Mouse (Mus musculus) heart, adult 2 months (tissue): ENCODE measurements around the gene Crtc3.

Experiments used
- CTCF ChIP-seq: fragments of 200-600 bp; IDR thresholded peaks from 2 replicates; pipeline ENCODE4 v1.8.1; 2022; ENCODE audit warnings: antibody characterized with exemption, mild to moderate bottlenecking, moderate library complexity
- EP300 ChIP-seq: fragments of 200-500 bp; IDR thresholded peaks from 2 replicates; pipeline ENCODE4 v1.6.1; 2011; ENCODE audit warnings: low read depth, low read length, control low read depth; ENCODE audit not compliant: insufficient read depth

DNA sequence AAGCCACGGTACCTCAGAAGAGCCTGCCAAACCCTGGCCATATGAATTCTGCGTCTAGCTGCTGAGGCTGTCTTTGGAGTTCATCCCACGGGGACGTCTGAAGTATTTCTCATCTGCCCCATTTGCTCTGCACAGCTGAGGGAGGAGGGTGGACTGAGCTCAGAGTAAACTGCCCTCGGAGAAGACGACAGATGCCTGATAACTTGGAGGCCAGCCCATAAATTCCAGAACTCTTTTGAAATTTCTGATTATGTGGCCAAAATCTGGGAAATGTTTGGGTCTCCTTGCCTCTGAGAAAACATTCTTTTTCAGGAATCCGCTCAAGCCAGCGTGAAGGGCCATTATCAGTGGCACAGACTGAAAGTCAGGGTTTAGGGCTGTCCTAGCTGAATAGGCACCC is 30.8 kb downstream of the Crtc3 start:
- TF ChIP-seq CTCF (no peak), EP300 (0 out of 2 replicates have a peak, but pooled peaks have one; percentile 24)
